Mouse (Mus musculus): ENCODE measurements around the gene Dscaml1.

GRCm38 (mm10) chr9:45693424-45694237 is 267.2 kb downstream of the Dscaml1 start:
- TF ChIP-seq MAFK (IDR thresholded peaks at IDR 0.05; ENCODE audit: insufficient read depth, low read depth, low read length), result no peak
- no peak for TF ChIP-seq ZC3H11A (IDR thresholded peaks at IDR 0.05; ENCODE audit: borderline replicate concordance, low read depth, low read length)
- no peak for TF ChIP-seq HCFC1 (IDR thresholded peaks at IDR 0.05; ENCODE audit: borderline replicate concordance, insufficient read depth, low read length)
- no peak for TF ChIP-seq ZNF384 (IDR thresholded peaks at IDR 0.05; ENCODE audit: low read depth, low read length)
- TF ChIP-seq CHD2 (IDR thresholded peaks at IDR 0.05; ENCODE audit: low read depth, low read length), result no peak

Data from ES-E14 (cell line).